Mouse (Mus musculus) neural tube, embryonic 13.5 days (tissue): ENCODE data around the gene Tiam2. TPM values are rescaled to one million over a fixed set of nuclear protein-coding genes. Genes with fewer than 3 reads are reported as not detected.

Experiments
- ATAC-seq: fragments of 200-750 bp; cut with Nextera tagmentation; 2 replicates; pipeline ENCODE4 v1.8.0; 2017; ENCODE audit warnings: low read depth, mild to moderate bottlenecking, moderate TSS enrichment, moderate library complexity
- H3K27ac ChIP-seq: fragments of 300-500 bp; sonication (generic); replicated peaks from 2 replicates; pipeline ENCODE4 v1.5.1; 2015; ENCODE audit warnings: moderate library complexity, mild to moderate bottlenecking, inconsistent platforms
- H3K27me3 ChIP-seq: fragments of 300-500 bp; sonication (generic); 2 replicates; pipeline ENCODE4 v1.6.1; 2015; ENCODE audit warnings: mild to moderate bottlenecking, inconsistent platforms
- H3K36me3 ChIP-seq: fragments of 300-500 bp; sonication (generic); 2 replicates; pipeline ENCODE4 v1.6.1; 2015; ENCODE audit warnings: mild to moderate bottlenecking, inconsistent platforms
- H3K4me1 ChIP-seq: fragments of 300-500 bp; sonication (generic); replicated peaks from 2 replicates; pipeline ENCODE4 v1.6.1; 2015; ENCODE audit warnings: inconsistent platforms
- H3K4me2 ChIP-seq: fragments of 300-500 bp; sonication (generic); 2 replicates; pipeline ENCODE4 v1.6.1; 2015; ENCODE audit warnings: inconsistent platforms, mild to moderate bottlenecking, moderate library complexity
- H3K4me3 ChIP-seq: fragments of 300-500 bp; sonication (generic); 2 replicates; pipeline ENCODE4 v1.5.1; 2015; ENCODE audit warnings: mild to moderate bottlenecking, inconsistent platforms
- H3K9ac ChIP-seq: fragments of 300-500 bp; sonication (generic); 2 replicates; pipeline ENCODE4 v1.6.1; 2015; ENCODE audit warnings: moderate library complexity, mild to moderate bottlenecking, inconsistent platforms
- H3K9me3 ChIP-seq: fragments of 300-500 bp; sonication (generic); 2 replicates; pipeline ENCODE4 v1.6.1; 2016; ENCODE audit warnings: inconsistent platforms
- WGBS: fragments of 180-500 bp; shearing (Covaris S2); methylation state at CpG from one replicate; pipeline ENCODE4 v1.1.7; 2015; 5-methylcytosine and 5-hydroxymethylcytosine counted together
- polyA plus RNA-seq: library from polyadenylated mRNA; unstranded; fragments of >200 nt; fragmentation: Nextera tagmentation; extraction: Ambion mirVana; gene quantifications from 2 replicates; pipeline ENCODE4 v1.2.1, GENCODE M21; 2015

Tiam2 gene
- polyA plus RNA-seq, 1 experiment from 2014 or later, result 9.2 TPM

- ATAC-seq, result no peak
- Histone ChIP-seq H3K4me3 (no peak overlapping the region), H3K4me2 (no peak overlapping the region), H3K9ac (no peak overlapping the region), H3K27ac (no peak overlapping the region), H3K36me3 (no peaks in the 10 kb centered on the region), H3K27me3 (peaks cover 4% of the 10 kb centered on the region), H3K9me3 (no peaks in the 10 kb centered on the region), H3K4me1 (peaks cover 10% of the 10 kb centered on the region)
- 84% methylated on average over 4 of the region's 4 CpGs for WGBS
Measured at GRCm38 (mm10) chr17:3315581-3315980, 10.8 kb upstream of the Tiam2 start.

- peaks cover 30% of the 10 kb centered on the region for H3K4me1 ChIP-seq
- H3K27me3 ChIP-seq, result peaks cover 38% of the 10 kb centered on the region
- peak; percentile 38; the same call in 1 of the 2 replicates for ATAC-seq
- WGBS, result under 1% methylated on average over 25 of the region's 25 CpGs
- peak overlapping the region; percentile 71 for H3K4me2 ChIP-seq
- peak overlapping the region; percentile 55 for H3K4me3 ChIP-seq
- no peak overlapping the region for H3K27ac ChIP-seq
- peak overlapping the region; percentile 71 for H3K9ac ChIP-seq
- no peaks in the 10 kb centered on the region for H3K36me3 ChIP-seq
- H3K9me3 ChIP-seq, result no peaks in the 10 kb centered on the region
Measured at GRCm38 (mm10) chr17:3326903-3327279, 518 bp downstream of the Tiam2 start.

- peaks cover 38% of the 10 kb centered on the region for H3K27me3 ChIP-seq
- no peak for ATAC-seq
- H3K36me3 ChIP-seq, result no peaks in the 10 kb centered on the region
- peak overlapping the region; percentile 71 for H3K9ac ChIP-seq
- 6% methylated on average over 14 of the region's 14 CpGs for WGBS
- no peak overlapping the region for H3K27ac ChIP-seq
- H3K4me2 ChIP-seq, result peak overlapping the region; percentile 71
- H3K9me3 ChIP-seq, result no peaks in the 10 kb centered on the region
- peak overlapping the region; percentile 55 for H3K4me3 ChIP-seq
- H3K4me1 ChIP-seq, result peaks cover 34% of the 10 kb centered on the region
Measured at GRCm38 (mm10) chr17:3327335-3327734, 962 bp downstream of the Tiam2 start.

GRCm38 (mm10) chr17:3328820-3329219 is 2.4 kb downstream of the Tiam2 start:
- Histone ChIP-seq H3K4me1 (peaks cover 34% of the 10 kb centered on the region), H3K9ac (no peak overlapping the region), H3K27me3 (peaks cover 38% of the 10 kb centered on the region), H3K4me2 (peak overlapping the region; percentile 7; the same call in 1 of the 2 replicates), H3K27ac (no peak overlapping the region), H3K4me3 (no peak overlapping the region), H3K36me3 (no peaks in the 10 kb centered on the region), H3K9me3 (no peaks in the 10 kb centered on the region)
- WGBS, result 79% methylated on average over 4 of the region's 4 CpGs
- ATAC-seq, result no peak

GRCm38 (mm10) chr17:3329429-3329828 is 3.1 kb downstream of the Tiam2 start:
- no peak for ATAC-seq
- 93% methylated on average over 4 of the region's 4 CpGs for WGBS
- H3K27me3 ChIP-seq, result peaks cover 38% of the 10 kb centered on the region
- no peak overlapping the region for H3K4me2 ChIP-seq
- no peaks in the 10 kb centered on the region for H3K9me3 ChIP-seq
- H3K36me3 ChIP-seq, result no peaks in the 10 kb centered on the region
- H3K4me1 ChIP-seq, result peaks cover 34% of the 10 kb centered on the region
- H3K9ac ChIP-seq, result no peak overlapping the region
- no peak overlapping the region for H3K27ac ChIP-seq
- no peak overlapping the region for H3K4me3 ChIP-seq

GRCm38 (mm10) chr17:3331721-3332461 is 5.5 kb downstream of the Tiam2 start:
- ATAC-seq, result no peak
- no peak overlapping the region for H3K4me2 ChIP-seq

GRCm38 (mm10) chr17:3336161-3336739 is 9.9 kb downstream of the Tiam2 start:
- Histone ChIP-seq H3K27me3 (no peaks in the 10 kb centered on the region), H3K9ac (no peak overlapping the region), H3K4me2 (no peak overlapping the region), H3K36me3 (no peaks in the 10 kb centered on the region), H3K4me3 (no peak overlapping the region), H3K9me3 (no peaks in the 10 kb centered on the region), H3K4me1 (peaks cover 52% of the 10 kb centered on the region), H3K27ac (peak overlapping the region; percentile 66)
- ATAC-seq, result no peak
- 85% methylated on average over 7 of the region's 7 CpGs for WGBS

More at GRCm38 (mm10) chr17:3331721-3332461, 5.5 kb downstream of the Tiam2 start:
- Histone ChIP-seq H3K4me3 (no peak overlapping the region), H3K36me3 (no peaks in the 10 kb centered on the region), H3K4me1 (peaks cover 37% of the 10 kb centered on the region), H3K9me3 (no peaks in the 10 kb centered on the region), H3K27ac (peak overlapping the region; percentile 46), H3K27me3 (peaks cover 22% of the 10 kb centered on the region), H3K9ac (no peak overlapping the region)
- WGBS, result 68% methylated on average over 7 of the region's 7 CpGs

- 60% methylated on average over 7 of the region's 7 CpGs for WGBS
- H3K27me3 ChIP-seq, result no peaks in the 10 kb centered on the region
- no peak overlapping the region for H3K4me3 ChIP-seq
- peak; percentile 58; the same call in 1 of the 2 replicates for ATAC-seq
- H3K4me2 ChIP-seq, result no peak overlapping the region
- no peak overlapping the region for H3K9ac ChIP-seq
- H3K36me3 ChIP-seq, result no peaks in the 10 kb centered on the region
- H3K27ac ChIP-seq, result peak overlapping the region; percentile 66
- peaks cover 44% of the 10 kb centered on the region for H3K4me1 ChIP-seq
- H3K9me3 ChIP-seq, result no peaks in the 10 kb centered on the region
Measured at GRCm38 (mm10) chr17:3336887-3337524, 10.6 kb downstream of the Tiam2 start.

GRCm38 (mm10) chr17:3337525-3337888 is 11.1 kb downstream of the Tiam2 start:
- no peaks in the 10 kb centered on the region for H3K9me3 ChIP-seq
- H3K4me1 ChIP-seq, result peaks cover 41% of the 10 kb centered on the region
- H3K36me3 ChIP-seq, result no peaks in the 10 kb centered on the region
- 41% methylated on average over 4 of the region's 4 CpGs for WGBS
- no peak overlapping the region for H3K4me2 ChIP-seq
- no peak overlapping the region for H3K9ac ChIP-seq
- ATAC-seq, result peak; percentile 57; the same call in 1 of the 2 replicates
- H3K27ac ChIP-seq, result peak overlapping the region; percentile 66; the same call in 1 of the 2 replicates
- no peak overlapping the region for H3K4me3 ChIP-seq
- no peaks in the 10 kb centered on the region for H3K27me3 ChIP-seq

GRCm38 (mm10) chr17:3338821-3339220 is 12.4 kb downstream of the Tiam2 start:
- no peak overlapping the region for H3K4me3 ChIP-seq
- no peak overlapping the region for H3K9ac ChIP-seq
- H3K4me1 ChIP-seq, result peaks cover 41% of the 10 kb centered on the region
- no peak overlapping the region for H3K4me2 ChIP-seq
- H3K9me3 ChIP-seq, result no peaks in the 10 kb centered on the region
- 33% methylated on average over 7 of the region's 7 CpGs for WGBS
- H3K27ac ChIP-seq, result peak overlapping the region; percentile 33; the same call in 1 of the 2 replicates
- H3K27me3 ChIP-seq, result no peaks in the 10 kb centered on the region
- no peaks in the 10 kb centered on the region for H3K36me3 ChIP-seq
- ATAC-seq, result peak; percentile 79

- no peaks in the 10 kb centered on the region for H3K9me3 ChIP-seq
- H3K4me1 ChIP-seq, result peaks cover 13% of the 10 kb centered on the region
- no peak overlapping the region for H3K9ac ChIP-seq
- H3K36me3 ChIP-seq, result no peaks in the 10 kb centered on the region
- H3K4me2 ChIP-seq, result no peak overlapping the region
- ATAC-seq, result 0 out of 2 replicates have a peak, but pooled peaks have one; percentile 32
- H3K27ac ChIP-seq, result peak overlapping the region; percentile 38
- H3K4me3 ChIP-seq, result no peak overlapping the region
- WGBS, result 72% methylated on average over 7 of the region's 7 CpGs
- H3K27me3 ChIP-seq, result no peaks in the 10 kb centered on the region
Measured at GRCm38 (mm10) chr17:3344872-3345271, 18.5 kb downstream of the Tiam2 start.

- Histone ChIP-seq H3K9ac (no peak overlapping the region), H3K27me3 (no peaks in the 10 kb centered on the region), H3K4me1 (peaks cover 13% of the 10 kb centered on the region), H3K36me3 (no peaks in the 10 kb centered on the region), H3K4me3 (no peak overlapping the region), H3K9me3 (no peaks in the 10 kb centered on the region), H3K4me2 (no peak overlapping the region), H3K27ac (peak overlapping the region; percentile 38)
- WGBS, result 67% methylated on average over 12 of the region's 12 CpGs
- ATAC-seq, result no peak; the same call in 1 of the 2 replicates
Measured at GRCm38 (mm10) chr17:3345276-3345885, 19.0 kb downstream of the Tiam2 start.
